Mouse (Mus musculus): Measurements from ENCODE around the gene Atp2a3. TPM values are rescaled to one million over a fixed set of nuclear protein-coding genes. Genes with fewer than 3 reads are reported as not detected.

Atp2a3 gene
- polyA plus RNA-seq (2015; fragmentation: Illumina TruSeq; extraction: RNeasy Lipid Tissue Mini Kit (QIAGEN cat#74804); ENCODE audit: low read depth, low replicate concordance): 6.2 TPM

GRCm38 (mm10) chr11:72961072-72961980 lies at the start of gene Atp2a3:
TSS of gene Atp2a3 (plus strand) at chr11:72961169.

GRCm38 (mm10) chr11:72998771-72999170 lies 37.8 kb downstream of the Atp2a3 start, which contains the start of gene P2rx1:
TSS of gene P2rx1 (plus strand) at chr11:72999103.

DNA sequence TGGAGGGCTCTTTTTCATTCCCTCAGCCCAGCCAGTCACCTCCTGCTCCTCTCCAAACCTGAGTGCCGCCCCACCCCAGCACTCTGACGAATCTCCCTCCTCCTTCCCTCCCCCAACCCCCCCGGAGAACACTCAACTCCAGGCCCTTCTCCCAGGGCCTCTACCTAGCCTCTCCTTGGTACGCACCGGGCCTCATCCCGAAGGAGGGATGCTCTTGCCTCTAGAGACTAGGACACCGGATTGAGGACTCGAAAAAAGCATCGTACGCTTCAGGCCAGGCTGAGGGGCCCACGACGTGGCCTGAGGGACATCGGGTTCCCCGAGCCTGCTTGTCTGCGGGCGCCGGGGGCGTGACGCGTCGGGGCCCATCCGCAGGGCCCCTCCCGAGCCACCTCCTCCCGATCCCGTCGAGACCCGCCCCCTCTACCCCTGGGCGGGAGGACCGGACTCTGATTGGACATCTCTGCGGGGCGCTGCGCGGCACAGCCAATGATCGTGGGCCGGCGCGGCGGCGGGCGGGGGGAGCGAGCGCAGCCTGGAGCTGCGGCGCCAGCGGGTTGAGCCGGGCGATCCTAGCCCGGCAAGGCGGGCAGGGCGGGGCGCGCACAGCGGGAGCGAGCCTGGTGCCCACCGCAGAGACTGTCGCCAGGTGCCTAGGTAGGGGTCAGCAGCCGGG lies 57.6 kb downstream of the Atp2a3 start, which contains the start of gene Camkk1:
Camkk1 (plus strand) TSS at position 538 of the 676 bp plus-strand sequence.

Other genes starting within 250 kb of the Atp2a3 start
- 14.8 TPM for gene Cyb5d2, start 165.0 kb upstream of the Atp2a3 start, polyA plus RNA-seq (2015; fragmentation: Illumina TruSeq; extraction: RNeasy Lipid Tissue Mini Kit (QIAGEN cat#74804); ENCODE audit: low read depth, low replicate concordance)
- gene Zzef1, start 164.9 kb upstream of the Atp2a3 start, polyA plus RNA-seq (2015; fragmentation: Illumina TruSeq; extraction: RNeasy Lipid Tissue Mini Kit (QIAGEN cat#74804); ENCODE audit: low read depth, low replicate concordance): 23.2 TPM
- gene P2rx1, start 37.9 kb downstream of the Atp2a3 start, polyA plus RNA-seq (2015; fragmentation: Illumina TruSeq; extraction: RNeasy Lipid Tissue Mini Kit (QIAGEN cat#74804); ENCODE audit: low read depth, low replicate concordance): 0.18 TPM
- 90.5 TPM for gene Camkk1, start 57.8 kb downstream of the Atp2a3 start, polyA plus RNA-seq (2015; fragmentation: Illumina TruSeq; extraction: RNeasy Lipid Tissue Mini Kit (QIAGEN cat#74804); ENCODE audit: low read depth, low replicate concordance)
- gene Ncbp3, start 86.6 kb downstream of the Atp2a3 start, polyA plus RNA-seq (2015; fragmentation: Illumina TruSeq; extraction: RNeasy Lipid Tissue Mini Kit (QIAGEN cat#74804); ENCODE audit: low read depth, low replicate concordance): 4.7 TPM
- 0.22 TPM for gene Itgae, start 129.4 kb downstream of the Atp2a3 start, polyA plus RNA-seq (2015; fragmentation: Illumina TruSeq; extraction: RNeasy Lipid Tissue Mini Kit (QIAGEN cat#74804); ENCODE audit: low read depth, low replicate concordance)
- gene Haspin, start 177.1 kb downstream of the Atp2a3 start, polyA plus RNA-seq (2015; fragmentation: Illumina TruSeq; extraction: RNeasy Lipid Tissue Mini Kit (QIAGEN cat#74804); ENCODE audit: low read depth, low replicate concordance): 0.15 TPM
- gene P2rx5, start 199.3 kb downstream of the Atp2a3 start, polyA plus RNA-seq (2015; fragmentation: Illumina TruSeq; extraction: RNeasy Lipid Tissue Mini Kit (QIAGEN cat#74804); ENCODE audit: low read depth, low replicate concordance): 1.4 TPM
- gene Emc6, start 215.9 kb downstream of the Atp2a3 start, polyA plus RNA-seq (2015; fragmentation: Illumina TruSeq; extraction: RNeasy Lipid Tissue Mini Kit (QIAGEN cat#74804); ENCODE audit: low read depth, low replicate concordance): 66.8 TPM
- gene Tax1bp3, start 215.9 kb downstream of the Atp2a3 start, polyA plus RNA-seq (2015; fragmentation: Illumina TruSeq; extraction: RNeasy Lipid Tissue Mini Kit (QIAGEN cat#74804); ENCODE audit: low read depth, low replicate concordance): 17.3 TPM
- 14.1 TPM for gene Ctns, start 237.9 kb downstream of the Atp2a3 start, polyA plus RNA-seq (2015; fragmentation: Illumina TruSeq; extraction: RNeasy Lipid Tissue Mini Kit (QIAGEN cat#74804); ENCODE audit: low read depth, low replicate concordance)
- 3.3 TPM for gene Shpk, start 238.3 kb downstream of the Atp2a3 start, polyA plus RNA-seq (2015; fragmentation: Illumina TruSeq; extraction: RNeasy Lipid Tissue Mini Kit (QIAGEN cat#74804); ENCODE audit: low read depth, low replicate concordance)